Mouse (Mus musculus) MEL (cell line): Measurements from ENCODE around the gene Fam168b. TPM values are rescaled to one million over a fixed set of nuclear protein-coding genes. Genes with fewer than 3 reads are reported as not detected.

ENCODE experiments used
- DNase-seq: peaks from one replicate; pipeline ENCODE4 v3.0.0; 2011; ENCODE audit warnings: low read depth, low spot score
- H3K27ac ChIP-seq: 2 replicates; pipeline ENCODE4 v1.5.1; 2012; ENCODE audit warnings: low read depth, mild to moderate bottlenecking, control low read depth, low read length, moderate library complexity; ENCODE audit not compliant: control insufficient read depth
- H3K27me3 ChIP-seq, 2 experiments: fragments of 150-350 bp in 1 of 2; sonication (generic) in 1 of 2; 2 replicates each; pipeline ENCODE4 v1.6.1; 2012; ENCODE audit warnings: low read length in 2 of 2, mild to moderate bottlenecking in 2 of 2, improper control_type of control experiment in 1 of 2, moderate library complexity in 1 of 2; ENCODE audit not compliant: insufficient read depth in 2 of 2, control insufficient read depth in 1 of 2
- H3K36me3 ChIP-seq, 2 experiments: 2 replicates each; pipeline ENCODE4 v1.6.1; 2012 to 2014; ENCODE audit warnings: low read length in 2 of 2, improper control_type of control experiment in 1 of 2, inconsistent platforms in 1 of 2, mild to moderate bottlenecking in 1 of 2; ENCODE audit not compliant: insufficient read depth in 2 of 2, control insufficient read depth in 1 of 2
- H3K4me1 ChIP-seq, 2 experiments: fragments of 150-350 bp in 1 of 2; sonication (generic) in 1 of 2; 2 replicates each; pipeline ENCODE4 v1.6.1; 2012; ENCODE audit warnings: low read length in 2 of 2, improper control_type of control experiment in 1 of 2, mild to moderate bottlenecking in 1 of 2; ENCODE audit not compliant: insufficient read depth in 2 of 2, control insufficient read depth in 1 of 2
- H3K4me3 ChIP-seq, 2 experiments: fragments of 150-350 bp in 1 of 2; sonication (generic) in 1 of 2; 2 replicates each; pipeline ENCODE4 v1.5.1; 2012; ENCODE audit warnings: low read depth in 2 of 2, low read length in 2 of 2, mild to moderate bottlenecking in 2 of 2, moderate library complexity in 2 of 2, control low read depth in 1 of 2, improper control_type of control experiment in 1 of 2; ENCODE audit not compliant: control insufficient read depth in 1 of 2, insufficient read depth in 1 of 2
- H3K79me2 ChIP-seq: 2 replicates; pipeline ENCODE4 v1.6.1; 2012; ENCODE audit warnings: mild to moderate bottlenecking, low read length, moderate library complexity; ENCODE audit not compliant: control insufficient read depth, poor library complexity, insufficient read depth
- H3K9ac ChIP-seq: 2 replicates; pipeline ENCODE4 v1.6.1; 2012; ENCODE audit warnings: low read depth, mild to moderate bottlenecking, control low read depth, low read length, moderate library complexity; ENCODE audit not compliant: control insufficient read depth, poor library complexity, severe bottlenecking
- H3K9me3 ChIP-seq: fragments of 150-350 bp; sonication (generic); replicated peaks from 2 replicates; pipeline ENCODE4 v1.6.1; 2012; ENCODE audit warnings: mild to moderate bottlenecking, low read length, improper control_type of control experiment, moderate library complexity; ENCODE audit not compliant: insufficient read depth
- BHLHE40 ChIP-seq: IDR thresholded peaks from 2 replicates; pipeline ENCODE4 v1.6.1; 2012; ENCODE audit warnings: low read depth, mild to moderate bottlenecking, inconsistent platforms, low read length, improper control_type of control experiment, borderline replicate concordance
- CHD2 ChIP-seq: IDR thresholded peaks from 2 replicates; pipeline ENCODE4 v1.6.1; 2011; ENCODE audit warnings: low read length, improper control_type of control experiment
- CTCF ChIP-seq, 3 experiments: IDR thresholded peaks in 2 of 3; conservative IDR thresholded peaks in 1 of 3; 2 replicates each; pipeline ENCODE4 v1.5.1; 2011 to 2012; ENCODE audit warnings: low read length in 3 of 3, low read depth in 2 of 3, mild to moderate bottlenecking in 2 of 3, improper control_type of control experiment in 1 of 3, inconsistent platforms in 1 of 3, mixed read lengths in 1 of 3, moderate library complexity in 1 of 3; ENCODE audit not compliant: control insufficient read depth in 1 of 3, insufficient read depth in 1 of 3, poor library complexity in 1 of 3, severe bottlenecking in 1 of 3
- E2F4 ChIP-seq: IDR thresholded peaks from 2 replicates; pipeline ENCODE4 v1.6.1; 2011; ENCODE audit warnings: low read depth, low read length, improper control_type of control experiment, borderline replicate concordance
- ELF1 ChIP-seq: IDR thresholded peaks from 2 replicates; pipeline ENCODE4 v1.6.1; 2014; ENCODE audit warnings: low read depth, mild to moderate bottlenecking, inconsistent platforms, low read length, improper control_type of control experiment, moderate library complexity
- EP300 ChIP-seq, 2 experiments: IDR thresholded peaks; 2 replicates each; pipeline ENCODE4 v1.6.1; 2011; ENCODE audit warnings: improper control_type of control experiment in 2 of 2, low read length in 2 of 2, low read depth in 1 of 2, mild to moderate bottlenecking in 1 of 2
- GABPA ChIP-seq: IDR thresholded peaks from 2 replicates; pipeline ENCODE4 v1.6.1; 2012; ENCODE audit warnings: low read depth, mild to moderate bottlenecking, inconsistent platforms, low read length, improper control_type of control experiment, moderate library complexity
- GATA1 ChIP-seq: IDR thresholded peaks from 2 replicates; pipeline ENCODE4 v1.6.1; 2011; ENCODE audit warnings: low read depth, low read length, improper control_type of control experiment
- HCFC1 ChIP-seq: IDR thresholded peaks from 2 replicates; pipeline ENCODE4 v1.6.1; 2012; ENCODE audit warnings: low read depth, mild to moderate bottlenecking, inconsistent platforms, low read length, improper control_type of control experiment, moderate library complexity
- JUND ChIP-seq: IDR thresholded peaks from 2 replicates; pipeline ENCODE4 v1.6.1; 2011; ENCODE audit warnings: low read depth, mild to moderate bottlenecking, improper control_type of control experiment, low read length
- KAT2A ChIP-seq: conservative IDR thresholded peaks from 2 replicates; pipeline ENCODE4 v1.6.1; 2012; ENCODE audit warnings: low read depth, low read length, improper control_type of control experiment, inconsistent platforms
- MAFK ChIP-seq: IDR thresholded peaks from 2 replicates; pipeline ENCODE4 v1.6.1; 2011; ENCODE audit warnings: low read depth, mild to moderate bottlenecking, low read length, improper control_type of control experiment, borderline replicate concordance
- MAX ChIP-seq: IDR thresholded peaks from 2 replicates; pipeline ENCODE4 v1.6.1; 2011; ENCODE audit warnings: low read length, improper control_type of control experiment
- MAZ ChIP-seq: IDR thresholded peaks from 2 replicates; pipeline ENCODE4 v1.6.1; 2012; ENCODE audit warnings: low read depth, mild to moderate bottlenecking, inconsistent platforms, low read length, improper control_type of control experiment
- MEF2A ChIP-seq: IDR thresholded peaks from 2 replicates; pipeline ENCODE4 v1.6.1; 2014; ENCODE audit warnings: low read depth, mild to moderate bottlenecking, inconsistent platforms, low read length, improper control_type of control experiment; ENCODE audit not compliant: poor library complexity, insufficient replicate concordance, severe bottlenecking; ENCODE audit errors: extremely low read depth
- MXI1 ChIP-seq: IDR thresholded peaks from 2 replicates; pipeline ENCODE4 v1.6.1; 2011; ENCODE audit warnings: mild to moderate bottlenecking, low read depth, low read length, improper control_type of control experiment
- MYB ChIP-seq: IDR thresholded peaks from 2 replicates; pipeline ENCODE4 v1.6.1; 2011; ENCODE audit warnings: mild to moderate bottlenecking, low read depth, low read length, improper control_type of control experiment
- MYC ChIP-seq: IDR thresholded peaks from 2 replicates; pipeline ENCODE4 v1.6.1; 2011; ENCODE audit warnings: low read depth, mild to moderate bottlenecking, low read length, improper control_type of control experiment, moderate library complexity
- NELFE ChIP-seq: IDR thresholded peaks from 2 replicates; pipeline ENCODE4 v1.6.1; 2011; ENCODE audit warnings: low read depth, low read length, improper control_type of control experiment
- NRF1 ChIP-seq: IDR thresholded peaks from 2 replicates; pipeline ENCODE4 v1.6.1; 2014; ENCODE audit warnings: low read depth, mild to moderate bottlenecking, inconsistent platforms, low read length, improper control_type of control experiment, moderate library complexity; ENCODE audit not compliant: poor library complexity, insufficient read depth, severe bottlenecking
- POLR2AphosphoS2 ChIP-seq: IDR thresholded peaks from 2 replicates; pipeline ENCODE4 v1.6.1; 2011; ENCODE audit warnings: low read length, improper control_type of control experiment
- POLR2AphosphoS5 ChIP-seq: IDR thresholded peaks from 2 replicates; pipeline ENCODE4 v1.6.1; 2012; ENCODE audit warnings: low read depth, borderline replicate concordance, mild to moderate bottlenecking, inconsistent platforms, low read length, moderate library complexity, mixed read lengths
- RAD21 ChIP-seq: IDR thresholded peaks from 2 replicates; pipeline ENCODE4 v1.6.1; 2011; ENCODE audit warnings: mild to moderate bottlenecking, low read depth, low read length, improper control_type of control experiment
- RCOR1 ChIP-seq: IDR thresholded peaks from 2 replicates; pipeline ENCODE4 v1.6.1; 2012; ENCODE audit warnings: low read depth, mild to moderate bottlenecking, inconsistent platforms, low read length, improper control_type of control experiment
- SIN3A ChIP-seq: IDR thresholded peaks from 2 replicates; pipeline ENCODE4 v1.6.1; 2012; ENCODE audit warnings: low read length, improper control_type of control experiment, inconsistent platforms
- SMC3 ChIP-seq: IDR thresholded peaks from 2 replicates; pipeline ENCODE4 v1.6.1; 2011; ENCODE audit warnings: low read depth, low read length, improper control_type of control experiment
- TAL1 ChIP-seq: IDR thresholded peaks from 2 replicates; pipeline ENCODE4 v1.6.1; 2012; ENCODE audit warnings: mild to moderate bottlenecking, inconsistent platforms, low read length, moderate library complexity, mixed read lengths
- TBP ChIP-seq: IDR thresholded peaks from 2 replicates; pipeline ENCODE4 v1.8.0; 2011; ENCODE audit warnings: low read depth, low read length, improper control_type of control experiment
- TCF12 ChIP-seq: IDR thresholded peaks from 2 replicates; pipeline ENCODE4 v1.6.1; 2014; ENCODE audit warnings: low read depth, mild to moderate bottlenecking, inconsistent platforms, low read length, improper control_type of control experiment, moderate library complexity
- UBTF ChIP-seq: IDR thresholded peaks from 2 replicates; pipeline ENCODE4 v1.6.1; 2012; ENCODE audit warnings: low read depth, mild to moderate bottlenecking, inconsistent platforms, low read length, improper control_type of control experiment, moderate library complexity, borderline replicate concordance; ENCODE audit not compliant: insufficient read depth
- USF1 ChIP-seq: IDR thresholded peaks from 2 replicates; pipeline ENCODE4 v1.6.1; 2014; ENCODE audit warnings: low read depth, mild to moderate bottlenecking, inconsistent platforms, low read length, improper control_type of control experiment, moderate library complexity
- USF2 ChIP-seq, 2 experiments: IDR thresholded peaks; 2 replicates each; pipeline ENCODE4 v1.6.1; 2011 to 2012; ENCODE audit warnings: improper control_type of control experiment in 2 of 2, low read length in 2 of 2, borderline replicate concordance in 1 of 2, inconsistent platforms in 1 of 2, low read depth in 1 of 2, mild to moderate bottlenecking in 1 of 2; ENCODE audit not compliant: insufficient read depth in 1 of 2
- ZC3H11A ChIP-seq: IDR thresholded peaks from 2 replicates; pipeline ENCODE4 v1.6.1; 2012; ENCODE audit warnings: low read depth, mild to moderate bottlenecking, inconsistent platforms, low read length, improper control_type of control experiment
- ZKSCAN1 ChIP-seq: IDR thresholded peaks from 2 replicates; pipeline ENCODE4 v1.6.1; 2012; ENCODE audit warnings: low read depth, mild to moderate bottlenecking, inconsistent platforms, low read length, improper control_type of control experiment, moderate library complexity
- ZMIZ1 ChIP-seq: IDR thresholded peaks from 2 replicates; pipeline ENCODE4 v1.6.1; 2012; ENCODE audit warnings: low read depth, mild to moderate bottlenecking, inconsistent platforms, low read length, improper control_type of control experiment, moderate library complexity
- ZNF384 ChIP-seq: IDR thresholded peaks from 2 replicates; pipeline ENCODE4 v1.6.1; 2012; ENCODE audit warnings: low read depth, mild to moderate bottlenecking, inconsistent platforms, low read length, improper control_type of control experiment
- polyA plus RNA-seq, 2 experiments: library from polyadenylated mRNA; stranded (reverse) in 1 of 2; unstranded in 1 of 2; fragments of >175 nt in 1 of 2; fragments of >200 nt in 1 of 2; gene quantifications; 2 replicates each; pipeline versions ENCODE4 v1.2.1 to v1.2.4; 2012; ENCODE audit warnings: low replicate concordance in 2 of 2, low read depth in 1 of 2; ENCODE audit not compliant: insufficient read length in 2 of 2, insufficient read depth in 1 of 2, missing spikeins in 1 of 2
- total RNA-seq: library from RNA; depleted of rRNA; stranded (reverse); fragments of 300-350 nt; gene quantifications from 2 replicates; pipeline ENCODE4 v1.2.3, GENCODE M21; 2012

The Fam168b gene
- total and polyA plus RNA-seq, 3 experiments: 78.9 to 136 (median 97.4) TPM

- Histone ChIP-seq H3K27me3 (no peaks in the 10 kb centered on the region), H3K27ac (no peak overlapping the region), H3K9me3 (no peaks in the 10 kb centered on the region), H3K4me3 (no peak overlapping the region), H3K36me3 (peaks cover 1 to 2% of the 10 kb centered on the region in 2 experiments; a peak in 2 of 4 replicates), H3K9ac (no peak overlapping the region), H3K79me2 (no peaks in the 10 kb centered on the region), H3K4me1 (0 out of 4 replicates have a peak, but pooled peaks cover 0 to 3% of the 10 kb centered on the region in 2 experiments)
- DNase-seq: peak; percentile 93
- TF ChIP-seq POLR2AphosphoS5 (no peak), TBP (0 out of 2 replicates have a peak, but pooled peaks have one; percentile 11), HCFC1 (no peak), NRF1 (no peak), GATA1 (no peak), MYC (peak; percentile 90), ZC3H11A (peak; percentile 51; the same call in 1 of the 2 replicates), MAZ (no peak), SMC3 (peak; percentile 78), BHLHE40 (no peak), TAL1 (peak; percentile 27; the same call in 1 of the 2 replicates), UBTF (no peak), E2F4 (no peak), MYB (no peak), MAFK (no peak), ELF1 (no peak), JUND (no peak), NELFE (no peak), ZNF384 (no peak), MXI1 (peak; percentile 86), MAX (peak; percentile 61), USF1 (no peak), RCOR1 (no peak), TCF12 (peak; percentile 14; the same call in 1 of the 2 replicates), CHD2 (no peak), EP300 (IDR thresholded peaks at IDR 0.05; ENCODE audit: low read depth in 1 of 2, low read length in 2 of 2) (peak; percentile 18 to 31; a peak in 1 of 4 replicates), ZMIZ1 (no peak), SIN3A (peak; percentile 62), MEF2A (no peak), KAT2A (no peak), USF2 (IDR thresholded peaks at IDR 0.05; ENCODE audit: borderline replicate concordance in 1 of 2, insufficient read depth in 1 of 2, low read depth in 1 of 2, low read length in 2 of 2) (no peak), ZKSCAN1 (no peak), POLR2AphosphoS2 (no peak), RAD21 (peak; percentile 71), GABPA (no peak), CTCF (IDR thresholded peaks at IDR 0.05 in 2 of 3, conservative IDR thresholded peaks at IDR 0.05 in 1 of 3; ENCODE audit: control insufficient read depth in 1 of 3, insufficient read depth in 1 of 3, low read depth in 2 of 3, low read length in 3 of 3, poor library complexity in 1 of 3, severe bottlenecking in 1 of 3) (peak; percentile 72 to 90 (median 88))
Observed at GRCm38 (mm10) chr1:34866815-34867573, 24.1 kb upstream of the Fam168b start.
